Mouse (Mus musculus): ENCODE results near the gene Trim71. TPM values are rescaled to one million over a fixed set of nuclear protein-coding genes. Genes with fewer than 3 reads are reported as not detected.
"Not testable (repeated sequence)": the region's sequence is repeated elsewhere in the genome, so short reads cannot be mapped to it uniquely, and the experiment has no call there.

Trim71 gene
- total RNA-seq, 2 experiments from 2014 or later = 1.2 to 2.0 TPM

DNA sequence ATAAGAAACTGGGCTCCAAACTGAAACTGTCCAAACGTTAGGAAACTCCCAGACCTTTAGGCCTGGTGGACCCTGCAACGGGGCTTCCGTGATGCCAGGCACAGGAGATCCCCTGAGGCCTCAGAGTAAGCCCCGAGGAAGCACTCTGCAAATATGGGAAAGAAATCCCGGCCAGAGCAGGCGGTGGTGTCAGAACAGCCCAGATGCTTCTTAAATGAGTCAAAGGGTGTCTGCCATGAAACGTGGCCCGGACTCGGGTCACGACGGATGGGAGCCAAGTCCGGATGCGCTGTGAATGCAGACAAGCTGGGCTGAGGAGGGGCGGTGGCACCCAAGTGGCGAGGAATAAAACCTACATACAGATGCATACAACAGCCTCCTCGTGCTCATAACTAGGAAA, 37.1 kb downstream of the Trim71 start:
- no peak for DNase-seq (ENCODE audit: low spot score in 2 of 2)

- no peak for DNase-seq (ENCODE audit: low spot score in 2 of 2)
Observed at GRCm38 (mm10) chr9:114526581-114526980, 37.6 kb downstream of the Trim71 start.

DNA sequence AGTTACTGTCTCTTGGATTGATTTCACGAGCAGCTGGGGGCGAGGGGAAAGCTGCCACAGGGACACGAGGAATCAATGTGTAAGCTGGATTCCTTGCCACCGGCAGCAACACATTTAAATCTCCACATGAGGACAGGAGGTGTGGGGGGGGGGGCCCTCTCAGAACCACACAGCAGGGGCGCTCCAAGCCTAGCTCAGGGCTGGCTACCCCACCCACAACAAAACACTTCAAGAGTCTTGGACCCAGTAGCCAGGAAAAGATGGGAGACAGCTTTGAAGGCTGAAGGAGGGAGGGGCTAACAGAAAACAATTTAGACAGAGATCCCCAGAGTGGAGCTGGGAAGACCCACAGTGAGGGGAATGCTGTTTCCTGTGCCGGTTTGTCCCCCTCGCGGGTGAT, 38.3 kb downstream of the Trim71 start:
- no peak for DNase-seq (ENCODE audit: low spot score in 2 of 2)

DNA sequence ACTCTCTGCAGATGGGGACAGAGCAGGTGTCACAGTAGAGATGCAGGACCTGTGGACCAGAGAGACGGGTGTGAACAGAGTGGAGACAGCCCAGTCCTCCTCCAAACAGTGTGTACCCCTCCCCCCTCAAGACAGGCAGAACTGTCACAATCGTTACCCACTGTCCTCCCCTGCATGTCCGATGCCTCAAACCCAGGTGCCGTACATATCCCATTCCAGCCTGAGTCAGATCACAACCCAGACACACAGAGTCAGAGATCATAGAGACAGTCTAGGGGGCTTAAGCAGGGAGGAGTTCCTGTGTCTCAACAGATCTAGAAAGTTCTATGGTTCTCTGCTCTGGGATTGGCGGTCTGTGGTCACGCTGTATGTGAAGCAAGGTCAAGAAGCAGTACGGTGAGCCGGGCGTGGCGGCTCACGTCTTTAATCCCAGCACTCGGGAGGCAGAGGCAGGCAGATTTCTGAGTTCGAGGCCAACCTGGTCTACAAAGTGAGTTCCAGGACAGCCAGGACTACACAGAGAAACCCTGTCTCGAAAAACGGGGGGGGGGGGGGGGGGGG, 39.0 kb downstream of the Trim71 start:
- no peak for DNase-seq (ENCODE audit: low spot score in 2 of 2)

GRCm38 (mm10) chr9:114522501-114522900, 41.7 kb downstream of the Trim71 start:
- DNase-seq (ENCODE audit: low spot score in 2 of 2) = no peak

GRCm38 (mm10) chr9:114522041-114522440, 42.1 kb downstream of the Trim71 start:
- no peak for DNase-seq (ENCODE audit: low spot score in 2 of 2)

- DNase-seq (ENCODE audit: low spot score in 2 of 2) = not testable (repeated sequence)
Observed at GRCm38 (mm10) chr9:114520529-114520928, 43.6 kb downstream of the Trim71 start.

GRCm38 (mm10) chr9:114518812-114519477, 45.2 kb downstream of the Trim71 start:
- no peak for DNase-seq (ENCODE audit: low spot score in 2 of 2)

DNA sequence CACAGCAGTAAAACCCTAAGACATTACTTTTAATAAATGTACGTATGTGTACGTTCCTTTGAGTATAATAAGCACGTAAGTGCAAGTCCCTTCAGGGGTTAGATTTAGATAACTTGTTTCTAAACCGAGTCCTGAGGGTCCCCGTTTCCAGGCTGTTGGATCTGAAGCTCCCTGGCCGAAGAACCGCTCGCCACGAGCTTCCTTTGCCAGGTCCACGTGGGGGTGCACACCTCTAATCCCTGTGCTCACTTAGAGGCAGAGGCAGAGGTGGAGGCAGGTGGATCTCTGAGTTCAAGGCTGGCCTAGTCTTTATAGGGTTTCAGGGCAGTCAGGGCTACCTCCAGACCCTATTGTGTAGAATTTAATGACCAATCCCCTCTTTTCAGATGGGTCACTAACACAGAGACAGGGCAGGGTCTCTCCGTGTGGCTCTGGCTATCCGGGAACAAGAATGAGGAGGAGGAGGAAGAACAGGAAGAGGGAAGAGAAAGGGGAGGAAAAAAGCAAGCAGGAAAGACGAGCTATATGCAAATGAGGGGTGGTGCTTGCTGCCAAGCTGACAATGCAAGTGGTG, 46.2 kb downstream of the Trim71 start:
- DNase-seq (ENCODE audit: low spot score in 2 of 2) = no peak

GRCm38 (mm10) chr9:114515364-114515763, 48.8 kb downstream of the Trim71 start, which contains the start of gene C130032M10Rik:
Gene C130032M10Rik (plus strand): TSS chr9:114515697.
- DNase-seq (ENCODE audit: low spot score in 2 of 2) = no peak

DNA sequence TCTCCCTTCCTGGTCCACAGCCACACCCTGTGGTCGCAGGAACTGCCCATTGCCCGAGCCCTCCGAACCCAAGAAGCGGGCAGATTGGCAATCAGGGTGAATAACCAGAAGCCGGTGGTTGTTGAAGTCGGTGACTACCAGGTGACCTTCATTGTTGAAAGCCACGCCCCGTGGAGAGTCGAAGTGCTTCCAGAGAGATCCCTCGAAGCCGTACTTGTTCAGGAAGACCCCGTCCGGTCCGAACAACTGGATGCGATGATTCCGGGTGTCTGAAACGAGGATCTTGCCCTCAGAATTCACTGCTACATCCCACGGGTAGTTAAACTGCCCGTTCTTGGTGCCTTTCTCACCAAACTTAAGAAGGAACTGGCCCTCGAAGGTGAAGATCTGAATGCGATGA, 51.3 kb downstream of the Trim71 start:
- DNase-seq (ENCODE audit: low spot score in 2 of 2) = no peak

DNA sequence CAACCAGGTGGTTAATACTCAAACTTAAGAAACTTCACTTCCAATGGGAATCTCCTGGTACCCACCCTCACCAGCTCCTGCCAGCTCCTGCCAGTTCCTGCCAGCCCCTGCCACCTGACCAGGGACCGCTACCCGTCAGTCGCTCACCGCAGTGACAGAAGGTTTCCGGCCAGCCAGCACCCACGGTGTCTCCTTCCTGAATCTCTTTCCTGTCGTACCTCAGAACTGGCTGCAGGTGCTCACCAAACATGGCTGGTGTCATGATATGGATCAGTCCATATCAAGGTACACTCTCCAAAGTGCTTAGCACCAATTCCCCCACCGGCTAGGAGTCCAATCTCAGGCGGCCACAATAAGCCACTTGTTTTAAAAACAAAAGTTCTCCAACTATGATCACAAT, 54.4 kb downstream of the Trim71 start:
- DNase-seq (ENCODE audit: low spot score in 2 of 2) = no peak

GRCm38 (mm10) chr9:114507421-114507820, 56.7 kb downstream of the Trim71 start:
- no peak for DNase-seq (ENCODE audit: low spot score in 2 of 2)

DNA sequence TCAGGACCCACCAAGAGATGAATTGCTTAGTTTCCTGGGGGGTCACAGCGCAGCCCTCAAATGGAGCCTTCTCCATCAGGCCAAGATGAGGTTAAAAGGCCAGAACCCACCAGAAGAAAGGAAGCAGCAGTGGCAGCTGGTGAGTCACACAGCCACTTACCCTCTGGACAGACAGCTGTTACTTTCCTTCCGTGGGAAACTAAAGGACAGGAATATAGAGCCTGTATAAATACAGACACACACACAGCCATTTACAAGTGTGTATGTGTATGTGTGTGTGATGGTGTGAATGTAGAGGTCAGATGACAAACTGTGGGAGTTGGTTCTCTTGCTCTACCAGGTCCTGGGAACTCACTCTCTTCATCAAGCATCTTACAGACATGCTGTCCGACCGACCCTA, 57.6 kb downstream of the Trim71 start:
- DNase-seq (ENCODE audit: low spot score in 2 of 2) = no peak

- no peak for DNase-seq (ENCODE audit: low spot score in 2 of 2)
Observed at GRCm38 (mm10) chr9:114504816-114505215, 59.4 kb downstream of the Trim71 start, which contains the start of gene Ccr4. Gene Ccr4 (minus strand): TSS chr9:114504916.

- no peak for DNase-seq (ENCODE audit: low spot score in 2 of 2)
Observed at GRCm38 (mm10) chr9:114502711-114503427, 61.3 kb downstream of the Trim71 start.

- DNase-seq (ENCODE audit: low spot score in 2 of 2) = no peak
Observed at GRCm38 (mm10) chr9:114501913-114502312, 62.3 kb downstream of the Trim71 start.

DNA sequence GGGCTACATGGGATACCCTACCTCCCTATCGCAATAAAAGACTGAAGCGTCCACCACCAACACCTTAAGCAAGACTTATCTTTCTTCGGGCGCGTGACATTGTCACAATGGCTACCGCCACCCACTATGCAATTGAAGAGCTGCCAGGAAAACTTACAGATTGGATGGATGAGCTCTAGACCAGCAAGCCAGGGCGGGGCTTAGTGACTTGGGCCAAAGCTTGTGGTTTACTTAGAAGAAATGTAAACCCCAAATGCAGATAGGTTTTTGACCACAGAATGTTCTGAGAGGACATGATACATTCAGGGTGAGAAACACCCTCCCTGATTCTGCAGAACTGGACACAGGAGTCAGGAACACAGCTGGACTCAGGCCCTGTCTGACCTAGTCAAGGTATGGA, 63.1 kb downstream of the Trim71 start:
- DNase-seq (ENCODE audit: low spot score in 2 of 2) = no peak

GRCm38 (mm10) chr9:114499783-114500515, 64.2 kb downstream of the Trim71 start:
- DNase-seq (ENCODE audit: low spot score in 2 of 2) = peak in 1 of 2 experiments; percentile 72

GRCm38 (mm10) chr9:114498218-114498617, 66.0 kb downstream of the Trim71 start:
- DNase-seq (ENCODE audit: low spot score in 2 of 2) = peak; percentile 52 to 75

- DNase-seq (ENCODE audit: low spot score in 2 of 2) = no peak
Observed at GRCm38 (mm10) chr9:114496469-114496868, 67.7 kb downstream of the Trim71 start.
